Mouse (Mus musculus) heart, postnatal 4 days (tissue): ENCODE results near the gene Ston1. TPM values are rescaled to one million over a fixed set of nuclear protein-coding genes. Genes with fewer than 3 reads are reported as not detected.

Experiments
- DNase-seq: peaks from one replicate; pipeline ENCODE4 v3.0.0; 2021
- total RNA-seq, 2 experiments: library from RNA; stranded (reverse); gene quantifications; 2 replicates each; pipeline ENCODE4 v1.2.3; 2021

Gene Ston1
- total RNA-seq, 2 experiments from 2014 or later, result 25.3 to 28.7 TPM

DNA sequence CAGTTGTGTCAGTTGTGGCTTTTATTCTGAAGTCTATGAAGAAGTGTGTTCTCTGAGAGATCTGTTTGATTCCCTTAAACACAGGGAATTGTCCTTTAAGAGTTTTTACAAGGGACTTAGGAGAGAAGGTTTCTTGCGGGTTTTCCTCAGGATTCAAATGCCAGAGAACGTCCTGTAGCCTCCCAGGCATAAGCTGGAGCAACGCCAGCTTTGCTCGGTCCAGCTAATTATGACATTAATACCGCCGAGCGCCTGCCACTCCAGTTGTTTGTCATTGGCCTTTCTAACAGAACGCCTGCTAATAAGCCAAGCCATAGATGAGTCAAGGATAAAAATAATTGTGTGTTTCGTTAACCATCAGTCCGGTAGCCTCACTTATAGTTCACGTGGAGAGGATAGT, 90.7 kb downstream of the Ston1 start:
- DNase-seq, result no peak

DNA sequence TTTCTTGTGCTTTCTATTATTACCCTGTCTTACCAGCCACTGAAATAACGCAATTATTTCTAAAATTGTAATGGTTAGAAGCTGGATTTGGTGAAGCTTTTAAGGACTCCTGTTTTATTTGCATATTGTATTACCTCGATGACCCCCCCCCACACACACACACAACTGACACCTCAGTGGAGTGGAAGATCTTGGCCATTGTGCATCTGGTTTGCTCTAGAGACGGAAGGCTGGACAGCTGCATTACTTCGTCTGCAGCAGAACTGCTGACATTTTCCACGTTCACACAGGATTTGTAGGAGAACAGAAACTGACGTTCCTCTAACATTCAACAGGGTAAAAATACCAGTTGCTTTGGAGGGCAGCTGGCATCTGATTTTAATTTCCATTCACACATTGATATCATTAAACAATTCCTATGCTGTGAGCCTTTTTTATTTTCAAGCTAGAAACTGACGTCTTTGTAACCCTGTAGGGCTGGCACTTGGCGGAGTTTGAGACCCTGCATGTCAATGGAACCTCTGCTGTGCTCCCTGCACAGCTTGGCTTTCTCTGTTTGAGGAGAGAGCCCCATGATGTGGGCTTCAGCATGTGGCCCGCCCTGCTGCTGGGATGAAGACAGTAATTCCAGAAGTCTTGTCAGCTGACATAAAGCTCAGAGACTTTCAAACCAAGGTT, 99.3 kb downstream of the Ston1 start:
- peak; percentile 5 for DNase-seq

DNA sequence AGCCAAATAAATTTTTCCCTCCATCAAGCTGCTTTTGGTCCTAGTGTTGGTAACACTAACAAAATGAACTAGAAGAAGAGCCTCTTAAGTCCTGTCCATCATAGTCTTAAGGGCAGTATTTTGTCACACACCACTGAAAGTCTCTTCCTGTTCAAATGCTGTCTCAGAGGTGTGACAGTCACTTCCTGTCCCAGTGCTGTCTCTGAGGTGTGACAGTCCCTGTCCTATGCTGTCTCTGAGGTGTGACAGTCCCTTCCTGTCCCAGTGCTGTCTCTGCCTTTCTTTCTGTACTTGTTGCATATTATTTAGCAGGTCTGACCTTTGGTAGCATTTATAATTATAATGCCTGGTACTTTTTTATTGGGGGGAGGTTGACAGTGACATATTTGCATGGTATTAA, 103.4 kb downstream of the Ston1 start:
- DNase-seq, result no peak

DNA sequence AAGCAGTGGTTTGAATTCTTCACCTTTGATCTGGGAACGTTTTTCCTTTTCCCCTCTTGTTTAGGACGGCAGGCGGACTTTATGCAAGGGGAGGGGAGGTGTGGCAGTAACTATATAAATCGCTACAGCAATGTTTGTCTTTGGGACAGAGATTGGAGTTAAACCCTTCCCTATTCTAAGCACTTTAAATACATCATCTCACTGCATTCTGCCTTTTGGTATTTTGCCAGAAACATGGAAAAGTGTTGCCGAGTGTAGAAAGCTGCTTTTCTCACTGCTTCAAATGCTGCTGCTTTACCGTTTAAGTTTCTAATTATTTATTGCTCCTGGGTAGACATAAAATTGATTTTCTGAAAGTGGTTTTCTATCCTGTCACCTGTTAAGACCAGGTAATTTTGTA, 104.9 kb downstream of the Ston1 start:
- DNase-seq, result no peak

DNA sequence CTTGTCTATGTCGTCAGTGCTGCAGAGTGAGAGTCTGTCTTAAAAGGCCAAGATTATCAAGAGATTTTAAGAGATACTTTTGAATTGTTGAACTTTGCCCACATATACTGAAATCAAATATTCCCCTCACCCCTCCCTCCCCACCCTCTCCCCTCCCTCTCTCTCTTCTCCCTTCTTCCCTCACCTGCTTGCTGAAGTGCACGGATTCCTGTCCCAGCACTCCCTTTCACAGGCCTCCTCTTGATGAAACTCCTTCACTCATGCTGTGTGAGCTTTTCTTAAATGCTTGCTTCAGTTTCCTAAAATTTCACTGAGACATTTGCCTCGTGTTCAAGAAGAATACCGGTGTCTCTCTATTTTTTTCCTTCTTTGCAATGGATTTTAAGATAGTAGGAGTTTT, 105.6 kb downstream of the Ston1 start:
- DNase-seq, result no peak

DNA sequence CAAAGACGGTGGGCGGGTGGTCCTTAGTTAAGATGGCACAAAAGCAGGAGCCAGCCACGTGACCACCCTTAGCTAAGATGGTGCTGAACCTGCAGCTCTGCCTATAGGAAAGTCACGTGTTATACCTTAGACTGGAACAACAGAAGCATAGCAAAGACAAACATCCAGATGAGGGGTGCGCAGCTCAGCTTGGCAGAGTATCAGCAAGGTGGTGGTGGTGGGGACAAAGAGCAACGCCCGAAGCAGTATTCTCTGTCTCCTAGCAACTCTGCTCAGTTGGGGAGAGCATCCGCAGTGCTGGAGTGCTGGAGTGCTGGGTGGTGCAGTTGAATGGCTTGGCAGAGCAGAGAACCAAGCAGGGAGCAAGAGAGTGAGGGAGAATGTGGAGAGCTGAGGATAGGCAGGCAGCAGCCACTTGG, 108.8 kb downstream of the Ston1 start:
- no peak for DNase-seq

Other genes starting within 250 kb of the Ston1 start
- gene Foxn2, start 157.0 kb upstream of the Ston1 start, total RNA-seq, result 10 to 100 TPM; 13.6 to 13.9 TPM
- 10 to 100 TPM; 11.5 to 16.7 TPM for gene Ppp1r21, start 67.6 kb upstream of the Ston1 start, total RNA-seq
- not detected for gene Gtf2a1l, start 71.0 kb downstream of the Ston1 start, total RNA-seq
- gene Lhcgr, start 194.3 kb downstream of the Ston1 start, total RNA-seq, result not detected